Mouse (Mus musculus) ES-Bruce4 (cell line): Measurements from ENCODE around the gene Slc2a3.

Source experiments
- CTCF ChIP-seq: IDR thresholded peaks from one replicate; pipeline ENCODE4 v1.8.1; 2011; ENCODE audit warnings: low read depth, low read length
- EP300 ChIP-seq: IDR thresholded peaks from 2 replicates; pipeline ENCODE4 v1.6.1; 2011; ENCODE audit warnings: low read depth, low read length; ENCODE audit not compliant: insufficient read depth
- POLR2A ChIP-seq: IDR thresholded peaks from one replicate; pipeline ENCODE4 v1.8.1; 2011; ENCODE audit warnings: low read length; ENCODE audit not compliant: insufficient read depth

DNA sequence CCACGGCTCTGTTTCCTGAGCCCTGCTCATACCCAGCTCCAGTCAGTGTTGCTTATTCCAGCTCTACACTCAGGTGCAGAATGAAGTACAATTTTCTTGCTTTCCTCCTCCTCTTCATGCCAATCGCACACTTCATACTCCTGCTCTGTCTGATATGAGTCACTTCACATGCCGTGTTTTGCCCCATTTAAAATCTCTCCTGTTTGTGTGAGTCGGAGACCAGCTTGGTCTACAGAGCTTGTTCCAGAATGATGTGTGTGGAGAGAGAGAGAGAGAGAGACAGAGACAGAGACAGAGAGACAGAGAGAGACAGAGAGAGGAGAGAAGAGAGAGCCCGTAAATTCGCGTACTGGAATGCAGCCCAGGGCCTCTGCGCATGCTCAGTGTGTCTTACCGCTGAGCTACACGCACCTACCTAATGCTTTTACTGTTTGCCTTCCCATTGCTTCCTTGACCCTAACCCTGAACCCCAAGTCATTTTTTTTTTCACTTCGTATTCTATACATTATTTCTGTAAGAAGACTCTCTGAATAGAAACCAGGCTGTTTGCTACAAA is 30.6 kb downstream of the Slc2a3 start:
- TF ChIP-seq POLR2A (no peak), CTCF (no peak), EP300 (0 out of 2 replicates have a peak, but pooled peaks have one; percentile 7)
